Mouse (Mus musculus) limb, embryonic 12.5 days (tissue): ENCODE measurements around the gene Reg4. TPM values are rescaled to one million over a fixed set of nuclear protein-coding genes. Genes with fewer than 3 reads are reported as not detected.

Experiments used
- ATAC-seq: fragments of 200-750 bp; cut with Nextera tagmentation; 2 replicates; pipeline ENCODE4 v1.8.0; 2017; ENCODE audit warnings: low read depth, moderate TSS enrichment; ENCODE audit not compliant: insufficient number of reproducible peaks, insufficient read depth, low FRiP score, low TSS enrichment
- H3K27ac ChIP-seq: fragments of 300-500 bp; sonication (generic); 2 replicates; pipeline ENCODE4 v1.5.1; 2016; ENCODE audit warnings: mild to moderate bottlenecking, moderate library complexity
- H3K27me3 ChIP-seq: fragments of 300-500 bp; sonication (generic); 2 replicates; pipeline ENCODE4 v1.6.1; 2016; ENCODE audit warnings: mild to moderate bottlenecking, moderate library complexity
- H3K36me3 ChIP-seq: fragments of 300-500 bp; sonication (generic); 2 replicates; pipeline ENCODE4 v1.6.1; 2016; ENCODE audit warnings: mild to moderate bottlenecking, moderate library complexity
- H3K4me1 ChIP-seq: fragments of 300-500 bp; sonication (generic); replicated peaks from 2 replicates; pipeline ENCODE4 v1.6.1; 2016
- H3K4me2 ChIP-seq: fragments of 300-500 bp; sonication (generic); 2 replicates; pipeline ENCODE4 v1.6.1; 2016; ENCODE audit warnings: mild to moderate bottlenecking, moderate library complexity
- H3K4me3 ChIP-seq: fragments of 300-500 bp; sonication (generic); replicated peaks from 2 replicates; pipeline ENCODE4 v1.5.1; 2016; ENCODE audit warnings: mild to moderate bottlenecking
- H3K9ac ChIP-seq: fragments of 300-500 bp; sonication (generic); replicated peaks from 2 replicates; pipeline ENCODE4 v1.6.1; 2016; ENCODE audit warnings: mild to moderate bottlenecking, moderate library complexity
- H3K9me3 ChIP-seq: fragments of 300-500 bp; sonication (generic); 2 replicates; pipeline ENCODE4 v1.6.1; 2016; ENCODE audit warnings: mild to moderate bottlenecking, moderate library complexity
- WGBS: fragments of 180-500 bp; shearing (Covaris S2); methylation state at CpG from one replicate; pipeline ENCODE4 v1.1.7; 2016; 5-methylcytosine and 5-hydroxymethylcytosine counted together
- polyA plus RNA-seq: library from polyadenylated mRNA; unstranded; fragments of >200 nt; fragmentation: Nextera tagmentation; extraction: Ambion mirVana; gene quantifications from 2 replicates; pipeline ENCODE4 v1.2.1, GENCODE M21; 2016

Reg4 gene
- polyA plus RNA-seq, 1 experiment from 2014 or later, result not detected

GRCm38 (mm10) chr3:98258723-98259122, 36.8 kb downstream of the Reg4 start:
- no peak overlapping the region for H3K27ac ChIP-seq
- WGBS, result 78% methylated on average over 4 of the region's 4 CpGs
- no peak overlapping the region for H3K9ac ChIP-seq
- peaks cover 5% of the 10 kb centered on the region; the same call in 1 of the 2 replicates for H3K9me3 ChIP-seq
- no peaks in the 10 kb centered on the region for H3K36me3 ChIP-seq
- no peaks in the 10 kb centered on the region for H3K27me3 ChIP-seq
- H3K4me3 ChIP-seq, result no peak overlapping the region
- no peaks in the 10 kb centered on the region for H3K4me1 ChIP-seq
- no peak overlapping the region for H3K4me2 ChIP-seq
- no peak for ATAC-seq

DNA sequence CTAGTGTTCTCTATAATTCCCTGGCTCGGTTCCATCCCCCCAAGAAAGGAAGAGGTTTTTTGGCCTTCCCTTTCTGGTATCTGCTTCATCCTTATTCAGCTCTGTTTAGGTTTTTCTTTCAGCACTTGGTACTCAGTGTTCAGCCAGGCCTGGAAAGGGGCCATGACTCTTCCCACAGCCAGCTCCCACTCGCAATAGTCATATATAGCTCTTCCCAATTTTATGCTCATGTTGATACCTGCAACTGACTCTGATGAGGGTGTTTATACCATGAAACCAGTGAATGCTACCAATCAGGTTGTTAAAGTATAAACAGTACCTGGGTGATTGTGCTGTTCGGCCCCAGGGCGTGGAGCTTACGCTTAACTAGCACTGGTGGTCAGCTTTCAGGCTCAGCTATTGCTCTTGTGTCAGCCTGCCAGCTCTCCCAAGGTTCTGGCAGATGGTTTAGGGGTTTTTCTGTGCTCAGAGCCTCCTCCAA, 37.4 kb downstream of the Reg4 start:
- Histone ChIP-seq H3K36me3 (no peaks in the 10 kb centered on the region), H3K9me3 (no peaks in the 10 kb centered on the region), H3K4me1 (no peaks in the 10 kb centered on the region), H3K9ac (no peak overlapping the region), H3K4me2 (no peak overlapping the region), H3K27me3 (no peaks in the 10 kb centered on the region), H3K4me3 (no peak overlapping the region), H3K27ac (no peak overlapping the region)
- WGBS, result 68% methylated on average over 5 of the region's 5 CpGs
- ATAC-seq, result no peak

DNA sequence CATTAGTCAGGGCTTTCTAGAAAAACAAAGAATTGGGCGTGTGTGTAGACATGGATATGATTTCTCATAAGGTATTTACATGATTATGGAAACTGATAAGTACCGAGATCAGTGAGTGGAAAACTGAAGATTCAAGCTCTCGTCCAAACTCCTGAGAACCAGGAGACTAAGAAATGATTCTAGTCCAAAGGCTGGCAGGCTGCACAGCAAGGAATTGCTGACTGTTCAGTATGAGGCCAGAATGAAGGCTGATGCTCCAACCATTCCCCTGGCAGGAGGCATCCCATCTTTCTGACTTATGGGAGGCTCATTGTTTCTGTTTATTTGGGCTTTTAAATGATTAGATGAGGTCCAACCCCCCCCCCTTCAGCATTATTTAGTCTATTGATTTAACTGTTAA, 38.6 kb downstream of the Reg4 start:
- Histone ChIP-seq H3K9me3 (no peaks in the 10 kb centered on the region), H3K4me1 (no peaks in the 10 kb centered on the region), H3K4me3 (no peak overlapping the region), H3K4me2 (no peak overlapping the region), H3K27ac (no peak overlapping the region), H3K36me3 (no peaks in the 10 kb centered on the region), H3K27me3 (no peaks in the 10 kb centered on the region), H3K9ac (no peak overlapping the region)
- 91% methylated on average over 3 of the region's 3 CpGs for WGBS
- no peak for ATAC-seq

DNA sequence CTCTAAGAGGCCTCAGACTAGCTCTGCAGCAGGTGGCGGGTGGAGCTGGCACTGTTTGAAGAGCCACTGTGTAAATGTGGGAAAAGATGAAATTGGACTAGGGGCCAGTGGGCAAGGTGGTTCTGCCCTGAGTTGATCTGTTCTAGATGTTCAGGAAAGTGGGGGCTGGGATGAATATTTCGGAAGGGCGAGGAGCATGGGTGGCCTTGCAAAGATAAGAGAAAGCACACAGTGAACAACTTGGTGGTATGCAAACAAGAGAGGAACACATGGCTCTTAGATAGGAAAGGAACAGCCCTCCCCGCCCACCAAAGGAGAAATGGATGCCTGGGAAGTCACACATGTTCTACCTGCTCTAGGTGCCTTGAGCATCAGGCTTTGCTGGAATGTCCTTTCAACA, 39.5 kb downstream of the Reg4 start:
- Histone ChIP-seq H3K4me2 (no peak overlapping the region), H3K9ac (no peak overlapping the region), H3K9me3 (no peaks in the 10 kb centered on the region), H3K4me1 (no peaks in the 10 kb centered on the region), H3K4me3 (no peak overlapping the region), H3K27me3 (no peaks in the 10 kb centered on the region), H3K27ac (no peak overlapping the region), H3K36me3 (no peaks in the 10 kb centered on the region)
- no peak for ATAC-seq
- 87% methylated on average over 4 of the region's 4 CpGs for WGBS

- Histone ChIP-seq H3K9ac (no peak overlapping the region), H3K4me2 (no peak overlapping the region)
- WGBS, result 96% methylated on average over 2 of the region's 2 CpGs
These were observed 40.2 kb downstream of the Reg4 start for GRCm38 (mm10) chr3:98262133-98262532.

DNA sequence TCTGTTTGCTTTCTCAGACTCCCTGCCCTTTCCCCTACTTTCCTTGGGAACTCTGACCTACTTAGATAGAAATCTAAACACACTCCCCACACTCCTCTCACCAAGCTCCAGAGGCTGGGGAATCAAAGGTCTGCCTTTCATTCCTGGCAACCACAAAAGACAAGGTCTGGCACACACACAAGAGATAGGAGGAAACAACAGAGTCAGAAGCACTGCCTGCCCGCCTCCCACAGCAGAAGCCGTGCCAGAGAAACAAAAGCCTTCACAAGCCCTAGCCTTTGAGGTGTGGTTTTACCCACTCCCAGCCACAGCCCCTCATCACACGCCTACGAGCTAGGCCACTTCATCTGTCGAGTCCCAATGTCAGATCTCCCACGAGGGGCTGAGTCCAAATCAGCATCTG, 45.3 kb downstream of the Reg4 start:
- no peak overlapping the region for H3K4me3 ChIP-seq
- H3K9me3 ChIP-seq, result peaks cover 7% of the 10 kb centered on the region; the same call in 1 of the 2 replicates
- ATAC-seq, result no peak
- H3K9ac ChIP-seq, result no peak overlapping the region
- no peak overlapping the region for H3K4me2 ChIP-seq
- H3K27ac ChIP-seq, result no peak overlapping the region
- peaks cover 7% of the 10 kb centered on the region; the same call in 1 of the 2 replicates for H3K4me1 ChIP-seq
- no peaks in the 10 kb centered on the region for H3K27me3 ChIP-seq
- no peaks in the 10 kb centered on the region for H3K36me3 ChIP-seq
- WGBS, result 34% methylated on average over 6 of the region's 6 CpGs

More at GRCm38 (mm10) chr3:98262133-98262532, 40.2 kb downstream of the Reg4 start:
- Histone ChIP-seq H3K4me3 (no peak overlapping the region), H3K9me3 (no peaks in the 10 kb centered on the region), H3K4me1 (0 out of 2 replicates have a peak, but pooled peaks cover 2% of the 10 kb centered on the region), H3K36me3 (no peaks in the 10 kb centered on the region), H3K27me3 (no peaks in the 10 kb centered on the region), H3K27ac (no peak overlapping the region)
- no peak for ATAC-seq

DNA sequence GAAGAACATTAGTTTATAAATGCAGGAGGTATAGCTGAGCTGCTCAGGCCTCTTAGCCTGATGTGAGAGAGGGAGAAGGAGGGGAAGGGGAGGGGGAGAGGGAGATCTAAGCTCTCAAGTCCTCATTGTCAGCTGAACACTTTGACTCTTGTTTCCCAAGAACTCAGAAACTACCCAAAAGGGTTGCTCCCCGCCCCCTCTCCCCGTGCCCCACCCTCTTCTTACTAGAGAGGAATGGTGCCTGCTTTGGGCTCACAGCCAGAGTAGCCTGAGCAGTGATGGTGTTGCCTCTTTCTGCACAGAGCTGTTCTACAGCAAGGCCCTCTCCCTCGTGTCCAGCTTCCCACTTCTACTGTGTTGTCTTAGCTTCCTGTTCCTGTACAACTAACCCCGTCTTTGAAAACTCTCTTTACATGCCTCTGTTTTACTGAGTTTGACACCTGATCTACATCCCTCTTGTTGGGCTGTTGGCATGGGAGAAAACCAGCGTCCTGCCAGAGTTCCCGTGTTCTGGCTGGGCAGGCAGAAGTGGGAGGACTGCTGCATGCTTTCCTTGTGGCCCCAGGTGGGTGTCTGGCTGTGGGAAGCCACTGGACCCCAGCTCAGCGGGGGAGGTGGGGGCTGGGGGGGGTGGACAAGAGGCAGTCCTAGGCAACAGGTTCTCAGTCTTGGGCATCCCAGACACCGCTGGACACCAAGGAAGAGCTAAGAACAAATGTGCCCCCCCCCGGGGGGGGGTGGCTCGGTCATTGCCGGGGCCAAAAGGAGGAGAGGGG, 51.9 kb downstream of the Reg4 start:
- no peak overlapping the region for H3K9ac ChIP-seq
- 64% methylated on average over 11 of the region's 11 CpGs for WGBS
- peaks cover 13% of the 10 kb centered on the region for H3K4me1 ChIP-seq
- no peaks in the 10 kb centered on the region for H3K27me3 ChIP-seq
- H3K9me3 ChIP-seq, result peaks cover 7% of the 10 kb centered on the region; the same call in 1 of the 2 replicates
- ATAC-seq, result no peak
- no peak overlapping the region for H3K4me2 ChIP-seq
- no peak overlapping the region for H3K4me3 ChIP-seq
- no peaks in the 10 kb centered on the region for H3K36me3 ChIP-seq
- H3K27ac ChIP-seq, result no peak overlapping the region

GRCm38 (mm10) chr3:98279682-98280081, 57.7 kb downstream of the Reg4 start:
- Histone ChIP-seq H3K9me3 (no peaks in the 10 kb centered on the region), H3K36me3 (no peaks in the 10 kb centered on the region), H3K4me3 (no peak overlapping the region), H3K27ac (no peak overlapping the region), H3K27me3 (no peaks in the 10 kb centered on the region; the same call in 1 of the 2 replicates), H3K9ac (no peak overlapping the region), H3K4me1 (peaks cover 20% of the 10 kb centered on the region), H3K4me2 (no peak overlapping the region)
- ATAC-seq, result no peak
- WGBS, result 42% methylated on average over 4 of the region's 4 CpGs

DNA sequence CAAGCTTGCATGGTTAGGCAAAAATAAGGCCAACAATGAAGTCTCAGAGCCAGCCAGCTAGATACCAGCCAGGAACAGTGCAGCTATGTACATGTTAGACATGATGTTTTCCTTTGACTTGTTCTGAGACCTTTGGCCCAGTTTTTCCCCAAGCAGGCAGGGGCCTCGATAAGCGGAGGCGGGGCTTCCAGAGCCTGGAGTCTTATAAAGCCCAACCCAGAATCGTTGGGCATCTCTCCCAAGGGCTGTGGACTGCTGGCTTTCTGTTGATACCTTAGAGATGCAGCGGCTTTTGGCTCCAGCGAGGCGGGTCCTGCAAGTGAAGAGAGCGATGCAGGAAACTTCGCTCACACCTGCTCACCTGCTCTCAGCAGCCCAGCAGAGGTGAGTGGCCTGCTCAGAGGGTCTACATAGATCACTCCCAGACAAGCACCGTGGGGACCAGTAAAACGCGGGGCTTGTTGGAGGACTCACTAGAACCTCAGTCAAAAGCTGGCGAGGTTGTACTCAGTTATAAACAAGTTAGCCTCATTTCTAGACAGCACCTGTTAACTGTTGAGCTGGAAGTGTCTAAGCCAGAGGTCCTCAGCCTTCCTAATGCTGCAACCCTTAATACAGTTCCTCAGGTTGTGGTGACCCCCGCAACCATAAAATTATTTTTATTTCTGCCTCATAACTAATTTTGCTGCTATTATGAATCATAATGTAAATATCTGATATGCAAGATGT, 58.4 kb downstream of the Reg4 start, which contains the start of gene Hmgcs2:
Gene Hmgcs2, plus strand, starts transcription at position 232 of the 729 bp plus-strand sequence.
- H3K27me3 ChIP-seq, result no peaks in the 10 kb centered on the region; the same call in 1 of the 2 replicates
- peak; percentile 29; the same call in 1 of the 2 replicates for ATAC-seq
- WGBS, result 59% methylated on average over 14 of the region's 14 CpGs
- no peak within 1 kb of the TSS for H3K9ac ChIP-seq
- no peak within 1 kb of the TSS for H3K4me3 ChIP-seq
- H3K9me3 ChIP-seq, result no peaks in the 10 kb centered on the region
- H3K4me1 ChIP-seq, result peaks cover 20% of the 10 kb centered on the region
- peak within 1 kb of the TSS; percentile 33 for H3K4me2 ChIP-seq
- 0 out of 2 replicates have a peak within 1 kb of the TSS, but pooled peaks have one; percentile 23 for H3K27ac ChIP-seq
- no peaks in the 10 kb centered on the region for H3K36me3 ChIP-seq

DNA sequence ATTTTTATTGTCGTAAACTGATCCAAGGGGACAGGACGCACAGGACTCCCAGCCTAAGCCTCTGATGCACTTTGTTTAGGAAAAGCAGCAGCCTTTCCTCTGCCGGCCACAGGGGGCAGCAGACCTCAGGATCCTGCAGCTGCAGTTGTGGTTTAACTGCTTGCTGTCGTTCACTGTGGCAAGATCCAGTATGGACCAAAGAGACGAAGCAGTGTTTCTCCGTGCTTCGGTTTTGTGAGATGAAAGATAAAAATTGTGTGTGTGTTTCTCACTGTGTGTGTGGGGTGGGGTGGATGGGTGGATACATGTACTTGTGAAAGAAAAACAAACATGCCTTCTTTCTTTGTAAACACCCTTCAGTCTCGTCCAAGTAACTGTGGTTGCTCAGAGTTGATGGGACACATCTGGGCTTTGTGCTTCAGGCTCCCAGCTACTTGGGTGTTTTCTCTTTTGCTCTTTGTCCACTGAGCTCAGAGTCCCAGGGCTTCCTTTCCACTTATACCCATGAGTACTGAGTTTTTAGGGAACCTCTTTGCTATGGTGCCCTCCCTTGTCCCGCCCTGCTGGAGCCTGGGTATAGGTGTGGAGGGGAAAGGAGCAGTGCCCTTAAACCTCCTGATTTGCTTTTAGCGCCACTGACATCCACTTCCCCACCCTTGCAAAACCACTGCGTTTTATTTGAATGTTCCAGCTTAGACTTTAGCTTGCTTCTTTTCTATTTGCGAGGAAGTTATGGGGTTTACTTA, 59.1 kb downstream of the Reg4 start:
- peaks cover 20% of the 10 kb centered on the region for H3K4me1 ChIP-seq
- ATAC-seq, result no peak
- no peak overlapping the region for H3K9ac ChIP-seq
- H3K27me3 ChIP-seq, result no peaks in the 10 kb centered on the region; the same call in 1 of the 2 replicates
- 41% methylated on average over 12 of the region's 12 CpGs for WGBS
- H3K36me3 ChIP-seq, result no peaks in the 10 kb centered on the region
- H3K4me2 ChIP-seq, result peak overlapping the region; percentile 33
- no peak overlapping the region for H3K4me3 ChIP-seq
- H3K9me3 ChIP-seq, result no peaks in the 10 kb centered on the region
- no peak overlapping the region for H3K27ac ChIP-seq

DNA sequence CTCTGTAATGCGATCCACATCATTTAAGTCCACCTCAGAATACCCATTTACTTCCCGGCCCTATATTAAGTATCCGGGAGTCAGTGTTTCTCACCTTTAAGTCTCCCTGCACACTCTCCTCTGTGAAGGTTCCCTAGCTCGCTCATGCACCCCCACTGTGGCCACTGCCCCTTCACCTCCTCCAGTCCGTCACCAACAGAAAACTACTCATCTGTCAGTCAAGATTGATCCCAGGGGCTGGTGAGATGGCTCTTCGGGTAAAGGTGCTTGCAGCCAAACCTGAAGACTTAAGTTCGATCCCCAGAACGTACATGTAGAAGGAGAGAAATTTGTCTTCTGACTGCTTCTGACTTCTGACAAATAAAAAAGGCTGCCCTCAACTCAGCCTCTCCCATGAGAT, 60.5 kb downstream of the Reg4 start:
- no peak overlapping the region for H3K4me2 ChIP-seq
- ATAC-seq, result no peak
- no peak overlapping the region for H3K9ac ChIP-seq
- no peaks in the 10 kb centered on the region; the same call in 1 of the 2 replicates for H3K27me3 ChIP-seq
- 91% methylated on average over 8 of the region's 8 CpGs for WGBS
- no peaks in the 10 kb centered on the region for H3K36me3 ChIP-seq
- H3K9me3 ChIP-seq, result no peaks in the 10 kb centered on the region
- H3K4me3 ChIP-seq, result no peak overlapping the region
- no peak overlapping the region for H3K27ac ChIP-seq
- H3K4me1 ChIP-seq, result peaks cover 20% of the 10 kb centered on the region
